Mouse (Mus musculus): ENCODE data around the gene 9030612E09Rik. TPM values are rescaled to one million over a fixed set of nuclear protein-coding genes. Genes with fewer than 3 reads are reported as not detected.

The 9030612E09Rik gene
- 1 to 10 TPM; 1.7 to 2.6 TPM for total RNA-seq (2021)
- long read RNA-seq, experiment 1, result 0 reads
- long read RNA-seq, experiment 2, result 0 reads

DNA sequence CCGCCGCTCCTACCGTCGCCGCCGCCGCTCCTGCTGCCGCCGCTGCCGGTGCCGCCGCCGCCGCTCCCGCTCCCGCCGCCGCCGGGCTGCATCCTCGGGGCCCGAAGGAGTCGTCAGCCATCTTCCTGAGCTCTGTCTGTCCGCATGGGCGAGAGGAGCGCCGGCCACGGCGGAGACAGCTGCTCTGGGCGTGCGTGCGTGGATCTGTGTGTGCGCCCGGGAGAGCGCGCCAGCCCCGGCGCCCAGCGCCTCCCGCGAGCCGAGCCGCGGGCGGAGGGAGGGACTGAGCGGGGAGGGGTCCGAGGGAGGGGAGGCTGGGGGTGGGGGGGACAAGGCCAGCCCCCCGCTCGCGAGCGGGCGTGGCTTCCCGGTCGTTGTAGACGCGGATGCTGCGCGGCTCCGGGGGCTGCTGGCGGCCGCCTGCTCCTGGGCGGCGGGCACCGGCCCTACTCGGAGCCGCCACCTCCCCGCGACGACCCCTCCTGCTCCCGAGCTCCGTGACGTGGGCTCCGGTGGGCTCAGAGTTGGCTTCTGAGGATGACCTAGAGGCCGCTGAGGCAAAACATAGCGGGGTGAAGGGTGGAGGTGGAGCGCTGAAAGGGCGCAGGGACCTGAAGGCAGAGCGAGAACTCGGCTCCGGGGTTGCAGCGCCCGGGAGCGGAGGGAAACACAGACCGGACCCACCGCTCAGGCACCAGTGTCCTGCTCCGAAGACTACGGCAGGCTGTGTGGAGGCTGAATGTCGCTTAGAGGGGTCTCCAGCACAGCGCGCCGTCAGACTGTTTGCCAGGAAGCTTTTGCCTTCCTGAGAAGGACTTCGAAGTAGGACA lies at the start of gene 9030612E09Rik, which contains the start of gene Sobp:
Gene 9030612E09Rik (plus strand): TSS at position 379 of the 830 bp plus-strand sequence.
Gene Sobp (minus strand): TSS at position 205 of the 830 bp plus-strand sequence.
- Histone ChIP-seq H3K27ac (peak within 1 kb of the TSS; percentile 90), H3K4me3 (peak within 1 kb of the TSS; percentile 88)
- intact Hi-C loops (cut with DNase I), result loop anchor here (5.0 kb wide), 5 partner anchors 43 to 208 kb away; no protein-coding TSS in a partner anchor
- peak; percentile 87 for DNase-seq
- no peak for TF ChIP-seq CTCF (IDR thresholded peaks at IDR 0.05)

GRCm38 (mm10) chr10:43128750-43129149 lies 45.8 kb upstream of the 9030612E09Rik start:
- H3K4me3 ChIP-seq, result no peak overlapping the region
- no peak for TF ChIP-seq CTCF (IDR thresholded peaks at IDR 0.05)
- no peak for DNase-seq
- no peak overlapping the region for H3K27ac ChIP-seq
- intact Hi-C loops (cut with DNase I), result no loop called here

DNA sequence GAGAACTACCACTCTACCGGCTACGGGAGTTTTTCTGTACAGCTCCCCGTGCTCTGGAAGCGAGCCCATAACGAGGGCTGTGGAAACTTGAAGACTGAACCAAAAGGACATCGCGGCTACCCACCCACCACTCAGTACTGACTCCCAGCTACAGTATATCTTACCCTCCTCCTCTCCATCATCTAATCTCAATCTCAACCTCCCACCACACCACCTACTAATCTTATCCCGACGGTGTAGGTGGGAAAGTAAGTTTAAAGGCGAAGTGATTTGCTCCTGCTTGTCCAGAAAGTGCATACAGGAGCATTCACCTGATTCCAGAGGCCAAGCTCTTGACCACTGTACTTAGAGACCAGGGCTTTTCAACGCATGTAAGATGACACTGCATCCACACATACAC lies 40.5 kb upstream of the 9030612E09Rik start:
- H3K27ac ChIP-seq, result no peak overlapping the region
- no peak for DNase-seq
- TF ChIP-seq CTCF (IDR thresholded peaks at IDR 0.05), result no peak
- intact Hi-C loops (cut with DNase I), result no loop called here
- H3K4me3 ChIP-seq, result no peak overlapping the region

DNA sequence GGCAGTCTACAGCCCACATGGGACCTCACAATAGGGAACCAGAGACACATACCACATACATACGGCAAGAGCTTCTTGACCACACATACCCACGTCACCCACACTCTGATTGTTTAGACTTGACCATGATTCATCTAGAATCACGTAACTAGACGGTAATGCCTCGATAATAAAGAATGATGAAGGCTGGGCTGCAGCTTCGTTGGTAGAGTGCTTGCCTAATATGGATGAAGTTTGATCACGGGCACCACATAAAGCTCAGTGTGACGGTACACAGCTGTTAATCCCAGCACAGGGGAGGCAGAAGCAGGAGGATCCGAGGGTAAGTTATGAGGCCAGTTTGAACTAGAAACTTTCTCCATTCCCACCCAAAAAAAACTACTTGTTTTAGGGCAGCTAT lies 31.3 kb upstream of the 9030612E09Rik start:
- TF ChIP-seq CTCF (IDR thresholded peaks at IDR 0.05), result no peak
- no peak for DNase-seq
- no peak overlapping the region for H3K4me3 ChIP-seq
- H3K27ac ChIP-seq, result no peak overlapping the region
- intact Hi-C loops (cut with DNase I), result no loop called here

- intact Hi-C loops (cut with DNase I), result no loop called here
- DNase-seq, result peak; percentile 80
- no peak for TF ChIP-seq CTCF (IDR thresholded peaks at IDR 0.05)
- peak overlapping the region; percentile 43 for H3K4me3 ChIP-seq
- peak overlapping the region; percentile 75 for H3K27ac ChIP-seq
Measured at GRCm38 (mm10) chr10:43148456-43148855, 26.0 kb upstream of the 9030612E09Rik start.

GRCm38 (mm10) chr10:43152643-43153042 lies 21.9 kb upstream of the 9030612E09Rik start:
- peak; percentile 50 for DNase-seq

DNA sequence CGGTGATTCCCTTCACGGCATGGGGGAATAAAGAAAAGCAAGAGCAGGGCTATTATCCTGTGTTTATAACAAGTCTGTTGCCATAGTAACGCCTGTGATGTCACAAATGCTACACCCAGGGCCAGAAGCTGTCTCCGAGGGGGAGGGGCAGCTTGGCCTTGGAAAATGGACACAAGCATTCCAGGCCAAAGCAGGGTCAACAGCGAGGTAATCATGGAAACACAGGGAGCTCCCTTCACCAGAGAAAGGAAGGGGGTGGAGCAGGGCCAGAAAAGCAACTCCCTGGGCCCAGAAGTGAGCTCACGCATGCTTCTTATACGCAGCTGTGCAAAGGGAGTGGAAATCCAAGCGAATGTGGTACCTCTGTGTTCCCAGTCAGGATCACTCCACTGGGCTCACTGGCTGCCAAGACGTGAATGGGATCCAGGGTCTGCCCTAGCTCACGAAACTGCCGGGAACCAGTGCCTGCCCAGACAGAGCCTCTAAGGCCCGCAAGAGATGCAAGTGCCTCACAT lies 19.4 kb upstream of the 9030612E09Rik start:
- TF ChIP-seq CTCF (IDR thresholded peaks at IDR 0.05), result no peak
- Histone ChIP-seq H3K4me3 (peak overlapping the region; percentile 39), H3K27ac (peak overlapping the region; percentile 79)
- peak; percentile 87 for DNase-seq
- intact Hi-C loops (cut with DNase I), result no loop called here

More at GRCm38 (mm10) chr10:43152643-43153042, 21.9 kb upstream of the 9030612E09Rik start:
- Histone ChIP-seq H3K4me3 (peak overlapping the region; percentile 40; the same call in 1 of the 2 replicates), H3K27ac (peak overlapping the region; percentile 86)
- TF ChIP-seq CTCF (IDR thresholded peaks at IDR 0.05), result no peak
- intact Hi-C loops (cut with DNase I), result no loop called here

DNA sequence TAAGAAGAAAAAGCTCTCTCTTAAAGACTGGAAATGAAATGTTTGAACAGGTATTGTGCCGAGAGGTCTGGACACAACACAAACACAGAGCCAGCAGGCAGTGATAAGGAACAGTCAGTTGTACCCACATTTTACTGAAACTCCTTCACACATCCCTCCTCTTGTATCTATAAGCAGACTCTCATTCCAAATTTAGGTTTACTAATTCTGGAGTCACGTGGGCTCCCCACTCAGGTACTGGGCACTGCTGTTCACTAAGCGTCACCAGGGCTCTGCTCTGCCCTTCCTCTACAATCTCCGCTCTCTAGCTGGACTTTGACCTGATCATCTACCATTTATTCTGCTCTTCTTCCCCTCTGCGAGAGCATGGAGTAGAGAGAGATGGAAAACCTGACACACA lies 15.6 kb upstream of the 9030612E09Rik start:
- intact Hi-C loops (cut with DNase I), result no loop called here
- peak overlapping the region; percentile 83 for H3K27ac ChIP-seq
- no peak for DNase-seq
- no peak for TF ChIP-seq CTCF (IDR thresholded peaks at IDR 0.05)
- peak overlapping the region; percentile 43 for H3K4me3 ChIP-seq

DNA sequence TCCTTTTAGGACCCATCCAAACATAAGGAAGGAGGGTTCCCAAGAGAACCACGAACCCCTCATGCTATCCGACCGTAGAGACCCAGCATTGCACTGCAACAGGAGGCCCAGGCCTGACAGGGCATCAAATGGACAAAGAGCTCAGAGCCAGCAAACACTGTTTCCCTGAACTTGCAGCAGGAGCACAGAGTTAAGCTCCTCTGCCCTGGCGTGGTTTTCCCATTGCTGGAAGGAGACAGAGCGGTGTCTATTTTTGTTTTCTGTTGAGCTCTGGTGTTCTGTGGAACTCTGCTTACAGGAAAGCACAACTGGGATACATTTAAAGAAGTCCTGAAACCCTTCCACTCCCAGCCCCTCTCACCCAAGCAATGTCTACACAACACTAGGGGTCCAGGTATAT lies 15.2 kb upstream of the 9030612E09Rik start:
- intact Hi-C loops (cut with DNase I), result no loop called here
- Histone ChIP-seq H3K4me3 (peak overlapping the region; percentile 43), H3K27ac (peak overlapping the region; percentile 83)
- peak; percentile 66 for DNase-seq
- no peak for TF ChIP-seq CTCF (IDR thresholded peaks at IDR 0.05)

DNA sequence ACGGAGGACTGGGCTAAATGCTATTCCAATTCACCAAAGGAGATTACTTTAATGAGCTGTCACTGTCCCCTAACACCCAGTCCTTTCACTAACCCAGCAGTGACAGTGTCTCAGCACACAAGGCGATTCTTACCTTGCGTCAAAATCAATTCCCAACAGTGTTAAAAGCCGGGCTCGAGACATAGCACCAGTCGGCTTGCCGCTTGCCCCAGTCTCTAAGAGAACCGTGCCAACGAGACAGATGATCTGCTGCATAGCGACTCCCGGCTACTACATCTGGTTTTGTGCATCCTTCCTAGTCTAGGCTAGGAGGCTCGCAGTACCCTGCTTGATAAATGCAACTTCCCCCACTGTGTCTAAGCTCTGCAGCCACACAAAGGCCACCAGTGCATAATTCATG lies 12.2 kb upstream of the 9030612E09Rik start:
- no peak for TF ChIP-seq CTCF (IDR thresholded peaks at IDR 0.05)
- H3K4me3 ChIP-seq, result peak overlapping the region; percentile 27
- DNase-seq, result peak; percentile 42
- intact Hi-C loops (cut with DNase I), result no loop called here
- H3K27ac ChIP-seq, result peak overlapping the region; percentile 48

GRCm38 (mm10) chr10:43164406-43164805 lies 10.1 kb upstream of the 9030612E09Rik start:
- intact Hi-C loops (cut with DNase I), result no loop called here
- Histone ChIP-seq H3K27ac (peak overlapping the region; percentile 43), H3K4me3 (no peak overlapping the region)
- TF ChIP-seq CTCF (IDR thresholded peaks at IDR 0.05), result no peak
- DNase-seq, result no peak

DNA sequence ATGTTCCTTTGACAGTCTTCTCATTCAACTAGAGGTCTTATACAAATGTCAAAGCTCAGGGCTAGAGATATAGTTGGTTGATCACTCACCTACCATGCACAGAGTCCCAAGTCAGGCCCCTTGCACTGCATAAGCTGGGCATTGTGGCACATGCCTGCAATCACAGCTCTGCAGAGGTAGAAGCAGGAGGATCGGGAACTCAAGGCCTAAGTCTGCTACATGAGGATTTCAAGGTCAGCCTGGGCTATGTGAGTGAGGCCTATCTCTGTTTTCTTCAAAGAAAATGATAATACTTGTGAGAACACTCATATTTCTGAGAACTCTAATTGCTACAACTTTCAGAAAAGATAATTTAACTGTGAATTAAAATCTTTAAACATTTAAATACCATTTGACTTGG lies 8.4 kb upstream of the 9030612E09Rik start:
- DNase-seq, result no peak
- H3K4me3 ChIP-seq, result no peak overlapping the region
- no peak for TF ChIP-seq CTCF (IDR thresholded peaks at IDR 0.05)
- H3K27ac ChIP-seq, result no peak overlapping the region
- intact Hi-C loops (cut with DNase I), result no loop called here

GRCm38 (mm10) chr10:43166817-43167216 lies 7.7 kb upstream of the 9030612E09Rik start:
- H3K4me3 ChIP-seq, result no peak overlapping the region
- H3K27ac ChIP-seq, result no peak overlapping the region; the same call in 1 of the 2 replicates
- intact Hi-C loops (cut with DNase I), result no loop called here
- DNase-seq, result no peak
- peak; percentile 19; the same call in 1 of the 2 replicates for TF ChIP-seq CTCF (IDR thresholded peaks at IDR 0.05)

Data from gastrocnemius, adult 2 months (tissue).